Mouse (Mus musculus) MEL (cell line): ENCODE data around the gene Zcchc9.

Experiments used
- MAZ ChIP-seq: IDR thresholded peaks from 2 replicates; pipeline ENCODE4 v1.6.1; 2012; ENCODE audit warnings: low read depth, mild to moderate bottlenecking, inconsistent platforms, low read length, improper control_type of control experiment
- USF2 ChIP-seq, 2 experiments: IDR thresholded peaks; 2 replicates each; pipeline ENCODE4 v1.6.1; 2011 to 2012; ENCODE audit warnings: improper control_type of control experiment in 2 of 2, low read length in 2 of 2, borderline replicate concordance in 1 of 2, inconsistent platforms in 1 of 2, low read depth in 1 of 2, mild to moderate bottlenecking in 1 of 2; ENCODE audit not compliant: insufficient read depth in 1 of 2

DNA sequence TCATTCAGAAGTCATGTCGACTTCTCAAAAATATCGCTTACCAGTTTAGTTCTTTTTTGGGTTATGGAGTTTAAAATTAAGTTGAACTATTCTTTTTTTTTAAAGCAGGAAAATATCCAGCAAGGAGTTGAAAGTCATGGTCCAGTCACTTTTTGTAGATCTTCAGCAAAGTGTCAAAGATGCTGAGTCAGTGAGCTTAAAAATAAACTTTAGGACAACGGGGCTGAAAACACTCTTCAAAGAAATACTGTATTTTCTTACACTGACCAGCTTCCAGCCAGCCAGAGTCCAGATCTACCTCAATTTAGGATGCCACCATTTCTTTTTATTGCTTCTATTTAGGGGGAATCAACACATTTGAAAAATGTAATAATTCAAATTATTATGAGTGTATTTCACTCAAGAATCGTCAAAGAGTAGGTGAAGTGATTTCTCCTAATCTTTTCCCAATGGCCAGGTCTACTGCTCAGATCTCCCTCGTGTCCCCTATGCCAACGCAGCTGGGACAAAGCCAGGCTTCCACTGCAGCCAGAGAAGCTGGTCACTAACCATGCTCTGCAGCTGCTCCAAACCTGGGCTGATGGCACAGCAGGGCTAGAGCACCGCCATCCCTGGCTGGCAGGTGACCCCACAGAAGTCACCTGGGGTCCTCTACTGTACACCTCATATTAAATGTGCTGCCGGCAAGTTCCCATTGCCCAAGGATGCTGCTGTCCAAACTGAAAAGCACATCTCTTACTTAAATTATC lies 47.0 kb downstream of the Zcchc9 start:
- TF ChIP-seq USF2 (IDR thresholded peaks at IDR 0.05; ENCODE audit: borderline replicate concordance in 1 of 2, insufficient read depth in 1 of 2, low read depth in 1 of 2, low read length in 2 of 2) = no peak
- no peak for TF ChIP-seq MAZ
